Comparison of ENCODE assay signal across 29 mouse cellular contexts in genomic region chr1:73064336-73064735, GRCm38 (mm10). TPM values are rescaled to one million over a fixed set of nuclear protein-coding genes. Genes with fewer than 3 reads are reported as not detected.
A peak's percentile ranks its signal among the peaks of the same experiment; 100 is the strongest.
DNase-seq lines count a peak whose midpoint lies in the region; ATAC-seq and TF ChIP-seq lines count a peak whose summit lies in the region.
"Had no signal": no experiment of that assay in that cellular context is flagged by ENCODE, and none has a peak within 500 bp of the region (broad histone marks: within the 10 kb centered on the region; RNA-seq: fewer than 3 reads in every experiment).

No protein-coding gene starts in this region.

- no peaks in the 10 kb centered on the region for H3K4me1 ChIP-seq in lung, postnatal 0 days (ENCODE audit: insufficient read depth, low read depth, low read length)
- H3K4me1 ChIP-seq: forebrain, embryonic 15.5 days; heart, embryonic 15.5 days; stomach, embryonic 15.5 days had no signal

- ATAC-seq in lung, postnatal 0 days, result no peak
- ATAC-seq in granulocyte monocyte progenitor cell, adult 5-6 weeks (replicated peaks; ENCODE audit: poor library complexity, severe bottlenecking), result no peak
- ATAC-seq: CD4-positive, CD25-positive, alpha-beta regulatory T cell, adult 4 months; forebrain, embryonic 15.5 days had no signal

- peak; percentile 29 to 39 for DNase-seq in layer of hippocampus, adult 2 months (ENCODE audit: low spot score in 2 of 2)
- no peak for DNase-seq in layer of hippocampus, postnatal 10 days (ENCODE audit: low spot score in 2 of 2)
- peak; percentile 6 to 24 for DNase-seq in right cerebral cortex, postnatal 36 days (ENCODE audit: low spot score in 2 of 2)
- DNase-seq in right cerebral cortex, postnatal 4 days, result no peak
- DNase-seq in left cerebral cortex, postnatal 14 days (ENCODE audit: low spot score in 2 of 2), result peak; percentile 22 to 60
- no peak for DNase-seq in lung, postnatal 0 days (ENCODE audit: low spot score)
- DNase-seq: adrenal gland, postnatal 25 days; cerebellum, adult 9-10 months; gastrocnemius, postnatal 14 days; heart, postnatal 36 days; kidney, adult 2 months; thymus, adult 18-20 months had no signal

- WGBS in lung, postnatal 0 days, result 61% methylated on average over 3 of the region's 3 CpGs

- no peak overlapping the region for H3K4me3 ChIP-seq in layer of hippocampus, adult 2 months
- no peak overlapping the region for H3K4me3 ChIP-seq in lung, postnatal 0 days (ENCODE audit: low read depth, low read length)
- H3K4me3 ChIP-seq: embryonic facial prominence, embryonic 10.5 days; forebrain, embryonic 15.5 days; heart, embryonic 15.5 days; hindbrain, embryonic 15.5 days; midbrain, embryonic 12.5 days; stomach, embryonic 15.5 days had no signal

- TF ChIP-seq CTCF in layer of hippocampus, adult 2 months (conservative IDR thresholded peaks at IDR 0.05), result no peak
- no peak for TF ChIP-seq CTCF in lung, postnatal 0 days (IDR thresholded peaks at IDR 0.05)

- H3K27me3 ChIP-seq in lung, postnatal 0 days (replicated peaks; ENCODE audit: insufficient read depth, low read length), result no peaks in the 10 kb centered on the region
- H3K27me3 ChIP-seq: forebrain, embryonic 15.5 days; heart, embryonic 15.5 days; hindbrain, embryonic 15.5 days; midbrain, embryonic 12.5 days; stomach, embryonic 15.5 days had no signal

- no peak for TF ChIP-seq EP300 in lung, postnatal 0 days (IDR thresholded peaks at IDR 0.05)

- H3K36me3 ChIP-seq in lung, postnatal 0 days (ENCODE audit: insufficient read depth, low read length), result no peaks in the 10 kb centered on the region
- H3K36me3 ChIP-seq: embryonic facial prominence, embryonic 10.5 days; forebrain, embryonic 15.5 days; heart, embryonic 15.5 days; hindbrain, embryonic 15.5 days; midbrain, embryonic 12.5 days; stomach, embryonic 15.5 days had no signal

- no peaks in the 10 kb centered on the region for H3K9me3 ChIP-seq in lung, postnatal 0 days (ENCODE audit: low read length)
- H3K9me3 ChIP-seq: embryonic facial prominence, embryonic 10.5 days; forebrain, embryonic 15.5 days; heart, embryonic 15.5 days; hindbrain, embryonic 15.5 days; midbrain, embryonic 12.5 days; stomach, embryonic 15.5 days had no signal

- peak overlapping the region; percentile 76 for H3K27ac ChIP-seq in layer of hippocampus, adult 2 months
- no peak overlapping the region for H3K27ac ChIP-seq in lung, postnatal 0 days (ENCODE audit: low read length)
- H3K27ac ChIP-seq: embryonic facial prominence, embryonic 10.5 days; forebrain, embryonic 15.5 days; heart, embryonic 15.5 days; hindbrain, embryonic 15.5 days; kidney, postnatal 0 days; midbrain, embryonic 12.5 days; stomach, embryonic 15.5 days had no signal

- no peak overlapping the region for H3K4me2 ChIP-seq in lung, postnatal 0 days (replicated peaks; ENCODE audit: low read depth, low read length)
- H3K4me2 ChIP-seq: forebrain, embryonic 15.5 days; heart, embryonic 15.5 days; hindbrain, embryonic 15.5 days; midbrain, embryonic 12.5 days; stomach, embryonic 15.5 days had no signal

- intact Hi-C loops in left cerebral cortex, postnatal 14 days (cut with DNase I), result no loop called here

- H3K9ac ChIP-seq in lung, postnatal 0 days (replicated peaks; ENCODE audit: low read depth), result no peak overlapping the region
- H3K9ac ChIP-seq: forebrain, embryonic 15.5 days; heart, embryonic 15.5 days; hindbrain, embryonic 15.5 days; midbrain, embryonic 12.5 days; stomach, embryonic 15.5 days had no signal

RNA-seq across cellular contexts. Expression of gene Tnp1, which starts 48.6 kb away (rescaled TPM):
- total RNA-seq in layer of hippocampus, adult 2 months (2021), result not detected
- not detected for total RNA-seq in layer of hippocampus, postnatal 10 days (2021)
- not detected for total RNA-seq in left cerebral cortex, postnatal 14 days (2021)
- polyA plus RNA-seq in lung, postnatal 0 days (2015; fragmentation: Nextera tagmentation; extraction: Ambion mirVana), result not detected in 2 replicates
- total RNA-seq in granulocyte monocyte progenitor cell, adult 5-6 weeks (2014; fragmentation: Nextera tagmentation), result not detected in 2 replicates
- total RNA-seq in granulocyte monocyte progenitor cell, adult 5-6 weeks (2017), result not detected in 2 replicates
- total RNA-seq: adrenal gland, postnatal 25 days; gastrocnemius, postnatal 14 days; heart, postnatal 36 days; liver, adult 2 months; neutrophil, adult 5-6 weeks had no signal
- polyA plus RNA-seq: CD4-positive, CD25-positive, alpha-beta regulatory T cell, adult 4 months; cortical plate, adult 2 months; embryonic facial prominence, embryonic 10.5 days; forebrain, embryonic 15.5 days; heart, embryonic 15.5 days; hindbrain, embryonic 15.5 days; intestine, embryonic 14.5 days; kidney, postnatal 0 days; large intestine, adult 2 months; limb, embryonic 11.5 days; liver, adult 2 months; liver, embryonic 16.5 days; lung, embryonic 16.5 days; midbrain, embryonic 12.5 days; stomach, embryonic 15.5 days had no signal

Comparison
In these comparisons a context has a peak if more than half of its experiments do, and no peak if none do; other contexts are left out.
1. DNase-seq: peak in layer of hippocampus, adult 2 months (2 of 2), right cerebral cortex, postnatal 36 days (2 of 2) and left cerebral cortex, postnatal 14 days (2 of 2); none in layer of hippocampus, postnatal 10 days (0 of 2), right cerebral cortex, postnatal 4 days (single experiment) and lung, postnatal 0 days (single experiment).